Mouse (Mus musculus): ENCODE data around the gene Lhx4. TPM values are rescaled to one million over a fixed set of nuclear protein-coding genes. Genes with fewer than 3 reads are reported as not detected.

Lhx4 gene
- polyA plus RNA-seq, 1 experiment from 2014 or later: not detected

DNA sequence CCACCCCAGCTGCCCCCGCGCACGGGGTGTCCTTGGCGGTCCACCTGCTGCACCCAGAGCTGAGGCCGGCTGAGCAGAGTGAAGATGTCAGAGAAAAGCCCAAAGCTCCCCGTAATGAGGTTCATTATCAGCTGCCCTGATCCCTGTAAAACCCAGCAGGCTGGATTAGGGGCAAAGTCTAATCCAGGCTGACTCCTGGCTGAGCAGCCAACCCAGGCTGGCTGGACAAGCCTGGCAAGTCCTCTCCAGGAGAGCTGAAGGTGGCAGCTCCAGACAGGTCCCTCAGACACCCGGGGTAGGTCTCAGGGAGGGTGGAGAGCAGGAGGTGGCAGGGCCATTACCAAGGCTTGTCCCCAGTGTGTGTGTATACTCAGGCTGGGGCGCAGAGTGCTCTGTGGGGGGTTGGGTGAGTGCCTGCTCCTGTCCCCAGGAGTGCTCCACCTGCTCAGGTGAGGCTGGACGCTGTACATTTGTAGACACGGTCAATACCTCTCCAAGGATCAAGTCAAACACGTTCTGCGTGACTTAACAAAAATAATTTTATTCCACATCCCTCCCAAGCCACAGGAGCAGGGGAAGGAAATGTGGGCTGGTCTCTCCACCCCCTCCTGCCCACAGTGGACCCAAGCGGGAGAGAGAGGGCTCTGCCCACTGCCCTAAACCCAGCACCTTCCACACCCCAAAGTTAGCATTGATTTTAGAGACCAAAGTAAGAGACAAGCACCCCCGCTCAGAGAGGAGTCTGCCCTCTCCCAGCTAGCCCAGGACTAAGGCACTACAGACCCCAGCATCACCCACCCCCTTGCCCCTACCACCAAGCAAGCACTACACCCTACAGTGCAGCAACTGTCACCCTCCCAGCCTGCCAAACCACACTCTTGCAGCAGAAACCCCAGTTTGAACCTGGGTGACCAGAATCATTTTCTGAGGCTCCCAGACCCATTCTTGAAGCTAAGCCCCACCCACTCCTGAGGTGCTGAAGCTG is 26.4 kb upstream of the Lhx4 start:
- no peak for DNase-seq (ENCODE audit: low spot score)
- 71% methylated on average over 14 of the region's 14 CpGs for WGBS

DNA sequence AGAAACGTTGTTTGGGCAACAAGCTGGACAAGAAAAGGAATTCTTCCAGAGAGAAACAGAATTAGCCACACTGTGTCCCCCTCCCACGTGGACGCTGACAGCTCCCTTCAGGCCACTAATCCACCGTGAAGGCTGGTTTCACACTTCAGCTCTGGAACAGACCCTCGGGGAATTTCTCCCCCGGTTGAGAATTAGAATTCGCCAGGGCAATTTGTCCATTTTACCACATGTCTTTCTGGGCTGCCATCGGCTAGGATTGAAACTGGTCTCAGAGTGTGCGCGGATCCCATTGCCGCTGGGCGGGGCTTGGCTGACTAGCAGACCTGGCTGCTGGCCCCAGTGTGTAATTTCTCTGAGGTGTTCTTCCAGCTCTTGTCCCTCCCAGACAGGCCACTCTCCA is 7.7 kb upstream of the Lhx4 start:
- Histone ChIP-seq H3K27me3 (ENCODE audit: insufficient read depth, poor library complexity, severe bottlenecking) (peaks cover 7% of the 10 kb centered on the region; the same call in 1 of the 2 replicates), H3K36me3 (no peaks in the 10 kb centered on the region), H3K9me3 (no peaks in the 10 kb centered on the region), H3K4me1 (peaks cover 12% of the 10 kb centered on the region; the same call in 1 of the 2 replicates), H3K4me3 (no peak overlapping the region), H3K27ac (no peak overlapping the region)
- WGBS: 67% methylated on average over 12 of the region's 12 CpGs
- no peak for DNase-seq (ENCODE audit: low spot score)

More for the DNA sequence above, 26.4 kb upstream of the Lhx4 start:
- Histone ChIP-seq H3K4me1 (0 out of 2 replicates have a peak, but pooled peaks cover 6% of the 10 kb centered on the region), H3K27ac (no peak overlapping the region), H3K9me3 (no peaks in the 10 kb centered on the region), H3K27me3 (ENCODE audit: insufficient read depth, poor library complexity, severe bottlenecking) (peaks cover 26% of the 10 kb centered on the region; the same call in 1 of the 2 replicates), H3K4me3 (no peak overlapping the region), H3K36me3 (peaks cover 48% of the 10 kb centered on the region)

DNA sequence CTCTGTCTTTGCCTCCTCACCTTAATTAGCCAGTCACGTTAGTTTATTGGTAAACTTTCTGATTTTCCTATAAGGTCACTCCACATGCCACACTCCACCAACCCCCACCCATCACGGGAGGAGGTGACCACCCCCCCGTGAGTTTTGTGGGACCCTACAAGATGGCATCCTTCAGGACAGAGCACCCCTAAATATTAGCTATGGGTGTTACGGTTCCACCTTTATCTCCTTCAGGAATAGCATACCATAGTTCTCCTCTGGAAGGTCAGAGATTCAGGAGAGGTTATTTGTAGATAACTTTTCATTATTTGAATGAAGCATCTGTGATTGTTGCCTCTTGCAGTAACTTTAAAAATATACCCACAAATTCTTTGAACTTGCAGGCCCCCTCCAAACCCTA is 7.2 kb upstream of the Lhx4 start:
- WGBS: 80% methylated on average over 4 of the region's 4 CpGs
- H3K27ac ChIP-seq: no peak overlapping the region

DNA sequence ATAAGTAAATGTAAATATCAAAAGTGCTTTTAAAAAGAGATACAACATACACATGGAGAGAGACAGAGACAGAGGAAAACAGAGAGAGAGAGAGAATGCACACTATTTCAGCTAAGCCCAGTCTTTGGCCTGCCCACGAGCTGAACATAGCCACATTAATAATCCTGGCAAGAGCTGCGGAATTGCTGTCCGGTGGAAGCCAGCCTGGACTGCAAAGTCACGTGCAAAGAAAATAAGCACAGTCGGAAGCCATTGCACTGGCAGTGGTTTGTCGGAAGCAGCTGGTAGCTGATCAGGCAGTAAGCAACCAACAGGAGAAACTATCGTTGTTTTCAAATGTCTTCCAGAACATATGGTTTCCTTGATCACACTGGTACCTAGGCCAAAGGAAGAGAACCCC is 6.1 kb upstream of the Lhx4 start:
- no peaks in the 10 kb centered on the region for H3K9me3 ChIP-seq
- peaks cover 22% of the 10 kb centered on the region for H3K27me3 ChIP-seq (ENCODE audit: insufficient read depth, poor library complexity, severe bottlenecking)
- H3K36me3 ChIP-seq: no peaks in the 10 kb centered on the region
- peaks cover 12% of the 10 kb centered on the region; the same call in 1 of the 2 replicates for H3K4me1 ChIP-seq
- DNase-seq (ENCODE audit: low spot score): no peak
- no peak overlapping the region for H3K27ac ChIP-seq
- H3K4me3 ChIP-seq: no peak overlapping the region
- WGBS: 81% methylated on average over 7 of the region's 7 CpGs

More for the DNA sequence above, 7.2 kb upstream of the Lhx4 start:
- no peak for DNase-seq (ENCODE audit: low spot score)
- Histone ChIP-seq H3K4me1 (peaks cover 12% of the 10 kb centered on the region; the same call in 1 of the 2 replicates), H3K27me3 (ENCODE audit: insufficient read depth, poor library complexity, severe bottlenecking) (peaks cover 11% of the 10 kb centered on the region), H3K9me3 (no peaks in the 10 kb centered on the region), H3K36me3 (no peaks in the 10 kb centered on the region), H3K4me3 (no peak overlapping the region)

DNA sequence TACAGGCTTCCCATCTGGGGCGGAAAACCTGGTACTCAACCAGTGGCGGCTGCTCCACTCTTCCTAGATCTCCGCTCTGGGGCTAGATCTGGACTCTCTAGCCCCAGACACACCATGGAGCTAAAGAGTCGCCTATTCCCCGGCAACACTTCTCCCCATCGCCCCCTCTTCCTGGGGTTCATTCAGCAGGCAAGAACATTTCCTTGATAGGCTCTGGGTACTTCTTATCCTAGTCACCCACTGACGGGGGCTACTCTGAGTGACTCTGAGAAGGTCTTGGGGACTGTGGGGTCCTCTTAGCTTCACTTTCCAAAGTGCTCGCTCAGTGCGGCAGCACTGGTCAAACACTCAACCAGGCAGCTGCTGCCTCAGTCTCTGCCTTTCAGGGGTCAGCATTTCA is 1.9 kb upstream of the Lhx4 start:
- H3K27ac ChIP-seq: no peak overlapping the region
- 60% methylated on average over 9 of the region's 9 CpGs for WGBS
- DNase-seq (ENCODE audit: low spot score): no peak
- peaks cover 64% of the 10 kb centered on the region for H3K27me3 ChIP-seq (ENCODE audit: insufficient read depth, poor library complexity, severe bottlenecking)
- peaks cover 6% of the 10 kb centered on the region; the same call in 1 of the 2 replicates for H3K4me1 ChIP-seq
- H3K36me3 ChIP-seq: no peaks in the 10 kb centered on the region
- no peaks in the 10 kb centered on the region for H3K9me3 ChIP-seq
- no peak overlapping the region for H3K4me3 ChIP-seq

DNA sequence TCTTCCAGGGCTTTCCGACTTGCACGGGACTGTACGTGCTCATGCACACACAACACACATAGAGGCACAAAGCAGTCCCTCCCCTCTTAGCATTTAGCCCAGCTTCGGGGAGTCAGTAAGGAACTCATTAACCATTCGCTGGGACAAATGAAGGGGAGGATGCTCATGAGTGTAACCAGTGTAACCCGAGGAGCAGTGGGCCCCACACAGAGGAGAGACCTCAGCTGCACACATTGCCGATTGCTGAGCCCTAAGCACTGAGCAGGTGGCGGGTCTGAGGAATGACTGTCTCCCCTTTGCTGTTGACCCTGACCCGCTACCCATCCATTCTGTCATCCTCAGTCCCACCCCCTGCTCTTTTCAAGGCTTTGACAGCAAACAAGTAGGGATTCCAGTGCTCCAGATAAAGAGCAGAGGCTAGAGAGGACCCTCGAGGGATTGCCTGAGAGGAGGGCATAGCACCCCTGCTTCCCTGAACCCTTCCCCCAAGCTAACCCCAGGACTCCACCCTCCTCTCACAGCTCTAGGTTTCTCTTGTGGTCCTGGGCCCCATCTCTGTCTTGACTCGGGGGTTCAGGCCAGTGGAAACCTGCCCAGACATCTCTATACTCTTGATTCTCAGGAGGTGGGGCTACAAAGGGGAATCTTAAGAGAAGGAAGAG is 836 bp downstream of the Lhx4 start:
- H3K9me3 ChIP-seq: no peaks in the 10 kb centered on the region
- no peak overlapping the region for H3K4me3 ChIP-seq
- H3K4me1 ChIP-seq: peaks cover 6% of the 10 kb centered on the region; the same call in 1 of the 2 replicates
- DNase-seq (ENCODE audit: low spot score): no peak
- H3K27me3 ChIP-seq (ENCODE audit: insufficient read depth, poor library complexity, severe bottlenecking): peaks cover 92% of the 10 kb centered on the region
- no peaks in the 10 kb centered on the region for H3K36me3 ChIP-seq
- WGBS: 30% methylated on average over 11 of the region's 11 CpGs
- H3K27ac ChIP-seq: no peak overlapping the region

DNA sequence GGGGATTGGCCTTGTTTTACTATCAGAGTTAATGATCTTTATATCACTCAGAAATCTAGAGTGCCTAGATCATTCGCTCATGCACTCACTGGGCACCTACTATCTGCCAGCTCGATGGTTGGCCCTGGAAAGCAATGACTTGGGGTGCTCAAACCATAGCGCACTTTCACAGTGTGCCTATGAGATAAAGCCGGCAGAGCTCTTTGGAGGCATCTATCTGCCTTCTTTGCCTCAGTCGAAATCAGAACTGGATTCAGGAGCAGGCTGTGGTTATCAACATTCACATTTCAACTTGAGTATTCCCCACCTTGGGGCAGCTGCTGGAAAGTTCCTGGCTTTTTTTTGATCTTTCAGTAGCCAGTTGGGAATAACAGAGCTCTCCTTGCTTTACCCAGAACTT is 3.6 kb downstream of the Lhx4 start:
- Histone ChIP-seq H3K4me1 (peaks cover 9% of the 10 kb centered on the region), H3K36me3 (no peaks in the 10 kb centered on the region), H3K4me3 (no peak overlapping the region), H3K27ac (no peak overlapping the region), H3K9me3 (no peaks in the 10 kb centered on the region), H3K27me3 (ENCODE audit: insufficient read depth, poor library complexity, severe bottlenecking) (peaks cover 100% of the 10 kb centered on the region)
- DNase-seq (ENCODE audit: low spot score): no peak
- WGBS: 70% methylated on average over 5 of the region's 5 CpGs

DNA sequence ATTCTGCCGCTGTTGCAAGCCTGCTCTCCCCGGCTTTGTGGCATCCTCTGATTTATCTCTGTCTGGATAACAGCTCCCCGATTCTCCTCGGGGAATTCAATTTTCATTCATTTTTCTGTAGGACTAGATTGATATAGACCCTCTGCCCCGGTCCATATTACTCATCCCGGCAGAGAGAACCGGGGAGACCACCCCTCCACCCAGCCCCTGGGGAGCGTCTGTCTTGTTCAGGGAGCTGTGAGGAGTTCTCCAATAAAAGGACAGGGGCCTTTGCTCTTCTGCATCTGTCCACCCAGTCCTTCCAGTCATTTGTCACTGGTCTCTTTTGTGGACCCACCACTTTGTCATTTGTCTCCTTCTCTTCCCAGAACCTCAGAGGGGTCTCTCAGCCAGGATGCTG is 4.5 kb downstream of the Lhx4 start:
- no peak for DNase-seq (ENCODE audit: low spot score)
- Histone ChIP-seq H3K27ac (no peak overlapping the region), H3K27me3 (ENCODE audit: insufficient read depth, poor library complexity, severe bottlenecking) (peaks cover 100% of the 10 kb centered on the region), H3K36me3 (no peaks in the 10 kb centered on the region), H3K4me3 (no peak overlapping the region), H3K9me3 (no peaks in the 10 kb centered on the region), H3K4me1 (peaks cover 18% of the 10 kb centered on the region)
- WGBS: 23% methylated on average over 8 of the region's 8 CpGs

DNA sequence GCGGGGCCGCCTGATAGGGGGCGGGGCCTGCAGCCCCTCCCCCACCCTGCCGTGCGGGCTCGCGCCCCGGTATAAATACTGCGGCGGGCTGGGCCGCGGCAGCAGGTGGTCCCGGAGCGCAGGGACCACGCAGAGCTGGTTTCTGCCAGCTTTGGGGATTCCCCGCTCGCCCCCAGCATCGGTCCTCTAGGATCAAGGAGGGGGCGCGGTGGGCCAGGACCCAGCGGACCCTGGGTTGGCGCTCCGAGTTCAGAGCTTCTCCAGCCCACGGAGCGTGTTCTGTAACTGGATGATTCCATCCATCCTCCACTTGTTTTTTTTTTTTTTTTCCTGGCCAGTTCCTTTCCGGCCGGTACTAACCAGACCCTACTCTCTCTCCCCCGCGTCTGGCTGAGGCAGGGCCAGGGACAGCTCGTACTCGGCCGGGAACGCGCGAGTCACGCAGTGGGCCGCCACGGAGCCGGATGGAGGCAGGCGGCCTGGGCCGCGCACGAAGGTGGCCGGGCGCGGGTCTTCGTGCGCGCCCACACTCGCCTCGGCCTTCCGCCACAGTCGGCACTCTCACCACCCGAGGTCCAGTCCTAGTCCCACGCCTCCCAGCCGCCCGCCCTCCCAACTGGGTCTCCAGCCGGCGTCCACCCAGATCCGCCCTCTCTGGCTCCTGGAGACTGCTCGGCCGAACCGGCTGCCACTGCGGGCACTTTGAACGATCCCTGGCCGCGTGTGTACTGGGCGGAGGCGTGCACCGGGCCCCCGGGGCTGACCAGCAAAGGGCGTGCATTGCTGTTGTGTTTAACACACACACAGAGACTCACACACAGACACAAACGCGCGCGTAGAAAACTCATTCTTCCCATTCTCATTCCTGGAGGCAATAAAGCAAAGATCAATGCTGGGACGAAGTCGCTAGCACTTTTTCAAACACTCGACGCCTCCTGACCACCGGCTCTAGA is 8.8 kb downstream of the Lhx4 start:
- H3K4me1 ChIP-seq: peaks cover 33% of the 10 kb centered on the region
- H3K27ac ChIP-seq: peak overlapping the region; percentile 32; the same call in 1 of the 2 replicates
- H3K9me3 ChIP-seq: no peaks in the 10 kb centered on the region
- H3K4me3 ChIP-seq: peak overlapping the region; percentile 77
- no peaks in the 10 kb centered on the region for H3K36me3 ChIP-seq
- peaks cover 100% of the 10 kb centered on the region for H3K27me3 ChIP-seq (ENCODE audit: insufficient read depth, poor library complexity, severe bottlenecking)
- WGBS: under 1% methylated on average over 80 of the region's 81 CpGs
- no peak for DNase-seq (ENCODE audit: low spot score)

DNA sequence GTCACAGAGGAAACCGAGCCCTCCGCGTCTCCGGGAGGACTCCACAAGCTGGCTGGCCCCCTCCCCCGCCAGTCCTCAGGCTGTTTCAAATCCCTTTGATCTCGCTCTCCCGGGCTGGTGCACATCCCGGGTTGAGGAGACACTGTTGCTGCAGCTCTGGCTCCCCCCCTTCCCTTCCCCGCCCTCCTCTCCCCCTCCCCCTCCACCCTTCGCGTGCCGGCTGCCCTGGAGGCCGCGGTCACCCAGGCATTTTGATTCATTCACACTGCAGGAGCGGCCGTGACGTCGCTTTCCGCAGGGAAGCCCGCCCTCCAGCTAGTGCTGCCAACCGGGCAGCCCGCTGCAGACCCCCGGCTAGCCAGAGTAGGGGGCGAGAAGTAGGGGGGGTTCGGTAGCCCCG is 9.5 kb downstream of the Lhx4 start:
- WGBS: under 1% methylated on average over 26 of the region's 26 CpGs
- Histone ChIP-seq H3K36me3 (no peaks in the 10 kb centered on the region), H3K4me1 (peaks cover 38% of the 10 kb centered on the region), H3K4me3 (peak overlapping the region; percentile 77), H3K27ac (peak overlapping the region; percentile 59; the same call in 1 of the 2 replicates), H3K27me3 (ENCODE audit: insufficient read depth, poor library complexity, severe bottlenecking) (peaks cover 100% of the 10 kb centered on the region), H3K9me3 (no peaks in the 10 kb centered on the region)
- no peak for DNase-seq (ENCODE audit: low spot score)

DNA sequence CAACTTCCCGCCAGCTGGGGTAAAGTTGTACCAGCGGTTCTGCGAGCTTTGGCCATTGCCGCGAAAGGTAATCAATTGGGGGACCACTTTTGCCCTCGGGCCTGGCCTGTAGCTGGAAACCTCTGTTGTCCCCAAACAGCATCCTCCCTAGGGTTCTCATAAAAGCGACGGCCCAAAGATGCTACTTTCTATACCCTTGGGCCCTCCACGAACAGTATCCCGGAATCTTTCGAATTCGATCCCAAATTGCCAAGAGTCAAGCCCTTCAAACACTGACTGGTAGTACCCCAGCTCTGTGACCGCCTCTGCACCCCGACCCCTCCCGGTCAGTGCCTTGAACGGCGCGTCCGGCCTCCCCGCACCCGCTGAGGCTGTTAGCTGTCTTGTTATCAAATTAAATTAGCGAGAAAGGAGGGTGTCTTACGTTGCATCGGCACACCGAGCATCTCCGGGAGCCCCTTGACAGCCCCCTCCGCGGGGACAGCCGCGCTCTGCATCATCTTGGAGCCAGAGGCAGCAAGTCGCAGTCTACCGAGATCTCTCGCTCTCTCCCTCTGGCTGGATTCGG is 10.0 kb downstream of the Lhx4 start:
- WGBS: 0% methylated on average over 34 of the region's 34 CpGs
- peak overlapping the region; percentile 77 for H3K4me3 ChIP-seq
- 0 out of 2 replicates have a peak overlapping the region, but pooled peaks have one; percentile 59 for H3K27ac ChIP-seq
- DNase-seq (ENCODE audit: low spot score): no peak
- peaks cover 100% of the 10 kb centered on the region for H3K27me3 ChIP-seq (ENCODE audit: insufficient read depth, poor library complexity, severe bottlenecking)
- no peaks in the 10 kb centered on the region for H3K9me3 ChIP-seq
- no peaks in the 10 kb centered on the region for H3K36me3 ChIP-seq
- H3K4me1 ChIP-seq: peaks cover 41% of the 10 kb centered on the region
